Mouse (Mus musculus): ENCODE data around the gene Riok1.

Riok1 gene

DNA sequence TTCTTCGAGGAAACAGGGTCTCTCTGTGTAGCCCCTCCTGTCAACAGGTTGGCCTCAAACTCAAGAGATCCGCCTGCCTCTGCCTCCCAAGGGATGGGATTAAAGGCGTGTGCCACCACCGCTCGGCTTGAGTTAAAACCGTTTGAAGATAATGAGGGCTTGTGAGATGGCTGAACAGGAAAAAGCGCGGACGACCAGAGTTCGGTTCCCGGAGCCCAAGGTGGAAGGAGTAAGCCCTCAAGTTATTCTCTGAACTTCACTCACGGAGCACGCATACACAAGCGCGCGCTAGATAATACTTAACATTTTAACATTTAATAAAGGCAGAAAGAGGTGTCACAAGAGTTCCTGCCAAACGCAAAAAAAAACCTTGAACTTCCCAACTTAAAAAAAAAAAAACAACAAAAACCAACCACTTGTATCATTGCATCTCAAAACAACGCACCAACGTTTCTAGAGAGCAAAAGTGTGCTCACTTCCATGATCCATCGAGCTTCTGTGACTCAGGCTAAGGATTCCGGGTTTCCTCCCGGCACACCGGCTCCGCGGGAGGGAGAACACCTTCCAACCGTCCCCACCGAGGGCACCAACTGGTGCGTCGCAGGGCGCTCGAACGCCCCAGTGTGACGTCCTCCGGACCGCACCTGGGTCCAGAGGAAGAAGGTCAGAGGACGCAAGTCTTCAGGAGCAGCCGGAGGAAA, at the start of gene Riok1:
Riok1 (plus strand) TSS at position 653 of the 701 bp plus-strand sequence.
- no peak for DNase-seq

DNA sequence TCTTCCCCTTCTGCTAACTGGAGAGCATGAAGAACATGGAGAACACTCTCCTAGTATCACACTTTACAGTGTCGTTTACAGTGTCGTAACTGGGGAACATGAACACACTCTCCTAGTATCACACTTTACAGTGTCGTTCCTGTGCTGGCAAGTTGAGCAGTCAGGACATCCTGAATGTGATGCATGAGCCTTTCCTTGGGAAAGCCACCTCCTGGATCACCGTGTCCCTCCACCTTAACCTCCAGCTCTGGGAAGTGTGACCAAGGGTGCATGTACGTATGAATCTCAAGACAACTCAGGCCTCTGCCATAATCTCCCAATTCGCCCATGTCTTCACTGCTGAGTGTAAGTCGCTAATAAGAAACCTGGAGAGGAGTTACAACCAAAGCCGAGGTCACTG, 47.1 kb upstream of the Riok1 start:
- no peak for DNase-seq

DNA sequence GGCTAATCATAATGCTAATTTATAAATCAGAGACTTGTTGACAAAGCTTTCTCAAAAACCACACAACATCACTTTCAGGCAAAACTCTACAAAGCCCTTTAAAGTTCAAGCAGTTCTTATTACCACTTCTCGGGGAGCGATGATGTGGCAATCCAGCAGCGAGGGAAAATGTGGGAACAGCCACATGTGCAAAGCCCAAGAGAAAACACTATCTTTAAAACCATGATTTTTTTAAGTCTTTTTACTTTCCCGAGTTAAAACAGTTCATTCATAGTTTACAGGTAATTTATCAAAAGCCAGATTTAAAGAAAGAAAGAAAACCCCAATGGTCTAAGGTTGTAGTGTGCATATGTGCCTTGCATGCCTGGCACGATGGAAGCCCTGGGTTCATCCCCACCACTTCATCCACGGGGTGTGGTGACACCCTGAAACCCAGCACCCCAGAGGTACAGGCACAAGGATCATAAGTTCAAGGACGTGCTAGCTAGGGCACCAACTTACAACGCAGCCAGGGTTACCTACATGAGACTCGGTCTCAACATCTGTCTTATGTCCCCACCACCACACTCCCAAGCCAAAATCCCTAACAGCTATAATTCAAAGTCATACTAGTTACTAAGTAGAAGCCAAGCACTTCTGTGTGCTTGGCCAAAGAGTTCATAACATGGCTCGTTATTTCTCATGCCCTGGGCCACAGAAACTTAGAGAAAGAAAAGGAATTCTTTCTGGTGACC, 44.0 kb upstream of the Riok1 start:
- DNase-seq = no peak

DNA sequence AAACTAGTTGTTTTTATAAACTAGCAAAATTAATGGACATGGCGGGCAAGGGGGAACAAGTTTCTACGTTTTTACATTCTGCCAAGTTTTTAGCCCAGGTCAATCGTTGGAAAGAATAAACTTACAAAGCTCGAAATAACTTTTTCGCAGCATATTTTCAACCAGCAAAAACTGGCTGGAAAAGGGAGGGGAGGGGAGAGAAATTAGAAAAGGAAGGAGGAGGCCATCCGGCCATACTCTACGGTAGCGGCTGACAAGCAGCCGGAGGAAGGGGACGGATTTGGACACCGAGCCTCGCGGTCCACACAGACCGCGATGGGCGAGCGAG, 43.5 kb upstream of the Riok1 start:
- DNase-seq = no peak

GRCm38 (mm10) chr13:37993704-37994404, 42.9 kb upstream of the Riok1 start, which contains the start of gene Ssr1:
Gene Ssr1 (minus strand): TSS chr13:37994217.
- DNase-seq = peak; percentile 96

DNA sequence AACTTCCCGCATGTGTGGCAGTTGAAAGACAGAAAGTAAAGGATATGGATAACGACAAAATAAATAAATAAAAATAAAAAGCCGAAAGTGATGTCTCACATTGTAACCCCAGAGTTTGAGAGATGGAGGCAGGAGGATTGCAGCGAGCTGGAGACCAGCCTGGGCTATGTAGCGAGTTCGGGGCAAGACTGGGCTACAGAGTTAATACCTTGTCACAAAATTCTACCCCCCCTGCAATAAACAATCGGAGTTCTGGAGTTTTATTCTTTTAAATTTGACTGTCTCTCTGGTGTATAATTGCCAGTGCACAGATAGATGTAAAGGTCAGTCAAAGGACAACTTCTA, 42.4 kb upstream of the Riok1 start:
- DNase-seq = no peak

- DNase-seq = no peak
Observed at GRCm38 (mm10) chr13:37999713-38000112, 37.1 kb upstream of the Riok1 start.

DNA sequence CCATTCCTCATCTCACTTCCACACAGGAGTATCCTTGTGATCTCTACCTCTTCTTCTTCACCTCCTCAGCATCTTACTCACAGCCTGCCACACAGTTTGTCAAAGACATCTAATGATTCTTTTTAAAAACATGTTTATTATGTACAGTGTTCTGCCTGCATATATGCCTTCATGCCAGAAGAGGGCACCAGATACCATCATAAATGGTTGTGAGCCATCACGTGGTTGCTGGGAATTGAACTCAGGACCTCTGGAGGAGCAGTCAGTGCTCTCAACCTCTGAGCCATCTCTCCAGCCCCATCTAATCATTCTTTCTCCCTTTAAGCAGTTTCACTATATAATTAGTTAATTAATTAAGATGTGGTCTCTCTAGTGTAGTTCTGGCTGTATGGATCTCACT, 34.3 kb upstream of the Riok1 start:
- no peak for DNase-seq

- DNase-seq = no peak
Observed at GRCm38 (mm10) chr13:38007972-38008371, 28.8 kb upstream of the Riok1 start.

DNA sequence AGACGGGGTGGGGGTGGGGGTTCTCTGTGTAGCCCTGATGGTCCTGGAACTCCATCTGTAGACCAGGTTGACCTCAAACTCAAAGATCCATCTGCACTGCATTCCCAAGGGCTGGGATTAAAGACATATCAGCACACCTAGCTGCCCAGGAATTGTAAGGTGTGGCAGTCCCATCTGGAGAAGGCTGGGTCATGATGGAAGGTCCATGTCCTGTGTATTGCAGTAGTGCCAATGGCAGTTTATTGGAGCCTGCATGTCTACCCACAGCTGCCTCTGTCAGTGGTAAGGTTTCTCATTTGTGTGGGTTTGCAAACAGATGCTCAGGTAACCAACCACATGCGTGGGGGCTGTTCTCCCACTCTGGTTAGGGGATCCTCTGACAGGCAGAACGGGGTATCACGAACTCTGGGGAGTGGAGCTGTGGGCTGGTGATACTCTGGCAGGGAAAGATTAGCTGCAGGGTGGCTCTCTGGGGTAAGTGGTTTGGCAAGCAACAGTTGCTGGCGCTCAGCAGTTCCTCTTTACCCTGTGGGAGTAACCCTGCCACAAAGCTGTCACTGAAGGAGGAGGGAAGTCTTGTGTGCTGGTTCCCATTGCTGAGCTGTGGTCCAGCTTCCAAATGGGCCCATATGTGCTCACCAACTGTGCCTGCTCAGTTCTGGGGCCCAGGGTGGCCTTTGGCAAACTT, 26.9 kb upstream of the Riok1 start:
- peak; percentile 48 for DNase-seq

GRCm38 (mm10) chr13:38010444-38010910, 26.3 kb upstream of the Riok1 start:
- DNase-seq = no peak

DNA sequence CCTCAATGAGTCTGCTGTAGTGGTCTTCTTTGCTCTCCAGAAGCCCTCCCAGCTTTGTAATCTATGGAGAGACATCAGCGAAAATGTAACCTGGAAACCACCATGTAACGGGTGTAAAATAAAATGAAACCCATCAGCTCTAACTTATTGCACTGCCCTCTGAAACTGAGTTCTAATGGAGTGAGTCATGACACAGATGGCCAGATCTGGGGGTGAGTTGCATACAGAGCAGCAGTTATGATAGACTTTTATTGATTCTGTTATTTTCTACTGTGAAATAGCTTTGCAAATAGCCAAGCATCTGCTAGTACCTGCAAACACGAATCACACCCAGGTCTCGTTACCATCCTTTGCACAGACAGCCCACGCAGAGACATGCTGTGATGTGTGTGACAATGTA, 24.4 kb upstream of the Riok1 start:
- DNase-seq = peak; percentile 24

DNA sequence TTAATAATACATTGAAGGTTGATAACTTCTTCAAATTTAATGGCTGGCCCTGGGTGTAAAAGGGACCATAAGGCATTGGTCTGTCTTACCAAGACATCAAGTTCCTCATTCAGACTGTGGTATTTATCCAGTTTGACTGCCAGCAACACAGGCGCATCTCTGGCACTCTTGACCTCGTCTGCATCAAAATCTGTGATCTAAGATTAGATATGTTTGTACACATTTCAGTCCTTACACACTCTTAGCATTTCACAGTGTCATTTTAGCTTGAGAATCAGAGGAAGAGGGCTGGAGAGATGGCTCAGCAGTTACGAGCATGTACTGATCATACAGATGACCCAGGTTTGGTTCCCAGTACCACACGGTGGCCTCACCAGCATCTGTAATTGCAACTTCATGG, 21.2 kb upstream of the Riok1 start:
- no peak for DNase-seq

DNA sequence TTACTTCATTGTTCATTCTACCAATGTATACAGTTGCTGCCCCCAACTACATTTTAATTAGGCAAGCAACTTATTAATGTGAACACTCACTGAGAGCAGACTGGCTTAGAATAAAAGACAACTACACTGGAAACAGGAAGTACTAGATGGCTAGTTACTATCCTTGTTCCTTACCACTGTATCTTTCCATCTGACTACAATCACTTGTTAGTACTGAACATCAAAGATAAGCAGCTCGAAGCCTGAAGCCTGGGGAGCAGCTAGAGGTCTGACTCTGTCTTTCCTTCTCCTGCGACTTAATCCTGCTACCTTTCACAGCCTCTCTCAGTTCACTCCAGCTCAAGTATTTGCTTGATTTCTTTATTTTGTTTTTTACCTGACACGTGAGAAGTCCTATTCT, 18.0 kb upstream of the Riok1 start:
- no peak for DNase-seq

GRCm38 (mm10) chr13:38025874-38026273, 10.9 kb upstream of the Riok1 start:
- DNase-seq = no peak

DNA sequence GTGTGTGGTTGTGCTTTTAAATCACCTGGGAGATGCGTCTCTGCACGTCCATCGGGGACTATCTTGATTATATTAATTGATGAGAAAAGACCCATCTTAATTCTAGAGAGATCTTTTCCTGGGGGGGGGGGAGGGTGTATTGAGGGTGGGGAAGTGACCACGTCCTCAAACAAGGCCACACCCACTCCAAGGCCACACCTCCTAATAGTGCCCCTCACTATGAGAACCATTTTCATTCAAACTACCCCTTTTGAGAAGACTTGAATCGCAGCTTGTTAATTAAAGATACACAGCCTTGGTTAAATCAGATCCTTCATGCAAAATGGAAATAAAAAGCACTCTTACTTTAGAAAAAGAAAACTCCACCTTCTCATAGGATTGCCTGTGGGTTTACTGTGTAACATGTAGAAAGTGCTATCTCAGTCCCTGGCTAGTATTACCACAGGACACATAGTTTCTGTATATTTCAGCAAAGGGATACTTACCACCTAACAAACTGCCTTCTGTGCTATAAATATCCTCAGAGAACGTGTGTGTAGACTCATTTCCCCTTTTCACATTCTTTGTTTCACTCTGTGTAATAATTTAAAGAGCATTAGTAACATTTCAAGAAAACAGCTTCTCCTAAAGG, 9.1 kb upstream of the Riok1 start:
- DNase-seq = no peak

DNA sequence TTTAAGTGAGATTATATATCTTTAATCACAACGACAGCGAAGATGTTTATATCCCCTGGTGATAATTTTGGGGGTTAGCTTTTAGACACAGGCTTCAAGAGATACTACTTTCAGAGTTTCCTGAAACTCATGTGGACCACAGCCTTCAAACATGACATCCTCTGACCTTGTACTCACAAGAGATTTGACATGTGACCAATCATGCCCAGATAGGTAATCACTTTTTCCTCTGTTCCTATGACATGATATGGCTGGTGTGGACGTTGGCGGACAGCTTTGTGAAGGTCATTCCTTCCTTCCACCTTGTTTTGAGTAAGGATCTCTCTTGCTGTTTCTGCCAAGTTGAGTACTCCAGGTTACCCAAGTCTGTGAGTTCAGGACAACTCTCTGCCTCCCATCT, 8.4 kb upstream of the Riok1 start:
- no peak for DNase-seq

GRCm38 (mm10) chr13:38037044-38037687, 371 bp downstream of the Riok1 start, which contains the start of gene Cage1:
Gene Cage1 (minus strand): TSS chr13:38037069.
- DNase-seq = peak; percentile 96

DNA sequence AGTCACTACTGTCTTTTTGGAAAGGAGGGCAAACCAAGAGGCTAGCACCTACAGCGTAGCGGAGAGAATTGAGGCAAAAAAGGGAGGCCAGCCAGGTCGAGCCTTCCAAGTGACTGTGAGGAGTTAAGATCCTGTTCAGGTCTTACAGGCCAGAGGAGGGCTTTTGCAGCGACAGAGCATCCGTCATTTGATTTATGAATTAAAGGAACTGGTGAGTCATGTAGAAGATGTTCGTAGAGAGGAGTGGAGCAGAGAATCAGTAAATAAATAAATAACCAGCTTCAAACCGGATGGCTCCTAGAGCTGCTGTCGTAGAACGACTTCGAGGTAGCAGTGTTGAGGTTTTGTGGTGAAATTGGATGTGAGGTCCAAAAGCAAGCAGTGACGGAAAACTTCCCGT, 1.0 kb downstream of the Riok1 start:
- DNase-seq = no peak

- DNase-seq = no peak
Observed at GRCm38 (mm10) chr13:38049888-38050287, 13.1 kb downstream of the Riok1 start.

DNA sequence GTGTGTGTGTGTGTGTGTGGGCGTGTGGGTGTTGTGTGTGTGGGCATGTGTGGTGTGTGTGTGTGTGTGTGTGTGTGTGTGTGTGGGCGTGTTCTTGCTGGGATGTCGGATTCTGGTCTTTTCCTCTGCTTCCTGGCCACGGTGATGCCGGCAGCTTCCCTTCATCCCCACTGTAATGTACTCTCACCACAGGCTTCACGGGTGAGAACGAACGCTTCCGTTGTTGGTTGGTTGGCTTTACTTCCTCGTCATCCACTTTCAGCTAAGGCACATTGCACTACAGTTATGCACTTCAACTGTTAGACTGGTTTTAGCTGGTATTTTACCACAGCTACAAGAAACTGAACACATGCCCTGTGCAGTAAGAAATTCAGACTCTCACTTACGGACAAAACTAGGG, 25.9 kb downstream of the Riok1 start:
- no peak for DNase-seq
